In the genomic region with DNA sequence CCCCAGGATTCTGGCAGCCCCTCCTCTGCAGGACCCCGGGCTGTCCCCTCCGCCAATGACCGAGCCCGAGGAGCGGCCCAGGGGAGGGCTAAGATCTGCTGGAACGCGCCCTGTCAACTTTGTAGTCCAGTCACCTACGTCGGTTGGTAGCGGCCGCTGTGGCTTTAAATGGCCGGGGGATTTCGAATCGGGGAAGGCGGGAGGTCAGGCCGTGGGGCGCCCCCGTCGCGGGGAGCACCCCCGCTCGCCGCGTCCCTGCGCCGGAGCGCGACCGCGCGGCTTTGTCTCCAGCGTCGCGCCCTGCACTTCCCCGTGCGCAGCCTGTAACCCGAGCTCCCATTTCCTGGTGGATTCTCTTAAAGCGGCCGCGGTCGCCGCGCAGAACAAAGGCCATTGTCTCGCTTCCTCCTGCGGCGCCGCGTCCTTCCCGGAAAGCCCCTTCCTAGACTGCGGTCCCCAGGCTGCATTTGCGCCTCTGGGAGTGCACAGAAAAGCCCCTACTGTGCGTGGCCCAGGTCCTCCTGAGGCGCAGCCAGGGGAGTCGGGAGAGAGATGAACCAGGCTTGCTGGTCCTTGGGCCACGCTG, we compare ENCODE assay signal across 8 mouse cellular contexts. TPM values are rescaled to one million over a fixed set of nuclear protein-coding genes. Genes with fewer than 3 reads are reported as not detected.
DNase-seq lines count a peak whose midpoint lies in the region; ATAC-seq and TF ChIP-seq lines count a peak whose summit lies in the region.

No protein-coding gene starts in this region.

- 0% methylated on average over 54 of the region's 55 CpGs for WGBS in forebrain, embryonic 11.5 days
- WGBS in heart, embryonic 16.5 days: under 1% methylated on average over 55 of the region's 55 CpGs
- WGBS in liver, postnatal 0 days (ENCODE audit: insufficient replicate concordance): under 1% methylated on average over 55 of the region's 55 CpGs
- WGBS in neural tube, embryonic 14.5 days: under 1% methylated on average over 52 of the region's 55 CpGs

- peak; percentile 46 to 63 for DNase-seq in CD8-positive naive resting alpha-beta T cell, adult 2 months (ENCODE audit: low read depth in 2 of 2, low spot score in 2 of 2)
- DNase-seq in brain, embryonic 18.5 days (ENCODE audit: low read depth, low spot score): peak; percentile 64
- peak; percentile 92 for DNase-seq in forebrain, embryonic 11.5 days (ENCODE audit: low spot score)
- DNase-seq in kidney, postnatal 36 days: peak; percentile 83 to 84
- peak; percentile 80 for DNase-seq in liver, postnatal 0 days
- peak; percentile 81 for DNase-seq in testis, postnatal 10 days (ENCODE audit: low spot score)

- no peaks in the 10 kb centered on the region for H3K9me3 ChIP-seq in forebrain, embryonic 11.5 days (ENCODE audit: control insufficient read depth, low read length)
- H3K9me3 ChIP-seq in heart, embryonic 16.5 days (replicated peaks; ENCODE audit: control insufficient read depth, low read length): no peaks in the 10 kb centered on the region
- no peaks in the 10 kb centered on the region for H3K9me3 ChIP-seq in liver, postnatal 0 days (ENCODE audit: low read length)
- no peaks in the 10 kb centered on the region for H3K9me3 ChIP-seq in neural tube, embryonic 14.5 days (ENCODE audit: control insufficient read depth, low read length)

- H3K36me3 ChIP-seq in forebrain, embryonic 11.5 days (ENCODE audit: control insufficient read depth, insufficient read depth, low read length): no peaks in the 10 kb centered on the region
- H3K36me3 ChIP-seq in heart, embryonic 16.5 days (ENCODE audit: control insufficient read depth, insufficient read depth): no peaks in the 10 kb centered on the region
- H3K36me3 ChIP-seq in liver, postnatal 0 days (replicated peaks; ENCODE audit: insufficient read depth, low read length): no peaks in the 10 kb centered on the region
- no peaks in the 10 kb centered on the region for H3K36me3 ChIP-seq in neural tube, embryonic 14.5 days (ENCODE audit: control insufficient read depth, insufficient read depth, low read length)

- peaks cover 17% of the 10 kb centered on the region; the same call in 1 of the 2 replicates for H3K4me1 ChIP-seq in forebrain, embryonic 11.5 days (replicated peaks; ENCODE audit: control insufficient read depth, insufficient read depth, low read length)
- peaks cover 27% of the 10 kb centered on the region for H3K4me1 ChIP-seq in heart, embryonic 16.5 days (ENCODE audit: control insufficient read depth, insufficient read depth, low read length)
- peaks cover 19% of the 10 kb centered on the region for H3K4me1 ChIP-seq in liver, postnatal 0 days (ENCODE audit: insufficient read depth)
- H3K4me1 ChIP-seq in neural tube, embryonic 14.5 days (ENCODE audit: control insufficient read depth, insufficient read depth, low read length): peaks cover 23% of the 10 kb centered on the region

- peak overlapping the region; percentile 99 for H3K9ac ChIP-seq in forebrain, embryonic 11.5 days (ENCODE audit: low read length)
- peak overlapping the region; percentile 96 for H3K9ac ChIP-seq in heart, embryonic 16.5 days (ENCODE audit: low read length)
- peak overlapping the region; percentile 80 for H3K9ac ChIP-seq in liver, postnatal 0 days (replicated peaks)
- peak overlapping the region; percentile 100 for H3K9ac ChIP-seq in neural tube, embryonic 14.5 days (replicated peaks; ENCODE audit: low read depth, low read length)

- no peak for TF ChIP-seq EP300 in liver, postnatal 0 days (IDR thresholded peaks at IDR 0.05; ENCODE audit: low read depth)

- peak overlapping the region; percentile 70 for H3K4me3 ChIP-seq in forebrain, embryonic 11.5 days (ENCODE audit: low read depth, low read length)
- H3K4me3 ChIP-seq in heart, embryonic 16.5 days (ENCODE audit: low read length): peak overlapping the region; percentile 77
- peak overlapping the region; percentile 70 for H3K4me3 ChIP-seq in liver, postnatal 0 days (ENCODE audit: low read depth, low read length)
- peak overlapping the region; percentile 88 for H3K4me3 ChIP-seq in neural tube, embryonic 14.5 days (ENCODE audit: low read depth, low read length)

- TF ChIP-seq CTCF in liver, postnatal 0 days (IDR thresholded peaks at IDR 0.05; ENCODE audit: low read depth): no peak

- H3K4me2 ChIP-seq in forebrain, embryonic 11.5 days (ENCODE audit: low read depth, low read length, severe bottlenecking): peak overlapping the region; percentile 70
- H3K4me2 ChIP-seq in heart, embryonic 16.5 days (ENCODE audit: low read depth, low read length): peak overlapping the region; percentile 63
- H3K4me2 ChIP-seq in liver, postnatal 0 days (ENCODE audit: low read depth, low read length): peak overlapping the region; percentile 77
- peak overlapping the region; percentile 66 for H3K4me2 ChIP-seq in neural tube, embryonic 14.5 days (ENCODE audit: low read depth, low read length)

- H3K27me3 ChIP-seq in forebrain, embryonic 11.5 days (ENCODE audit: control insufficient read depth, insufficient read depth, low read length): no peaks in the 10 kb centered on the region
- H3K27me3 ChIP-seq in heart, embryonic 16.5 days (ENCODE audit: control insufficient read depth, insufficient read depth, low read length): no peaks in the 10 kb centered on the region
- no peaks in the 10 kb centered on the region for H3K27me3 ChIP-seq in liver, postnatal 0 days (ENCODE audit: insufficient read depth, low read length)
- H3K27me3 ChIP-seq in neural tube, embryonic 14.5 days (ENCODE audit: control insufficient read depth, insufficient read depth, low read length): no peaks in the 10 kb centered on the region

- peak; percentile 94 for ATAC-seq in forebrain, embryonic 11.5 days (replicated peaks; ENCODE audit: low FRiP score)
- peak; percentile 88 for ATAC-seq in heart, embryonic 16.5 days (replicated peaks; ENCODE audit: extremely low read depth, insufficient read depth, low FRiP score)
- peak; percentile 80 for ATAC-seq in liver, postnatal 0 days
- peak; percentile 93 for ATAC-seq in neural tube, embryonic 14.5 days (ENCODE audit: low read depth)

- H3K27ac ChIP-seq in forebrain, embryonic 11.5 days (ENCODE audit: low read depth, low read length): peak overlapping the region; percentile 100
- H3K27ac ChIP-seq in heart, embryonic 16.5 days (ENCODE audit: low read length): peak overlapping the region; percentile 100
- peak overlapping the region; percentile 97 for H3K27ac ChIP-seq in liver, postnatal 0 days (ENCODE audit: low read depth)
- peak overlapping the region; percentile 100 for H3K27ac ChIP-seq in neural tube, embryonic 14.5 days (ENCODE audit: low read depth, low read length)

RNA-seq across cellular contexts. Expression of a gene that starts 0.5 kb away (rescaled TPM):
- 18.8 and 20.9 TPM in 2 replicates for polyA plus RNA-seq in forebrain, embryonic 11.5 days (2014; fragmentation: Nextera tagmentation; extraction: Ambion mirVana)
- 10.5 and 12.3 TPM in 2 replicates for polyA plus RNA-seq in heart, embryonic 16.5 days (2015; fragmentation: Nextera tagmentation; extraction: Ambion mirVana)
- 2.6 and 2.7 TPM in 2 replicates for polyA plus RNA-seq in liver, postnatal 0 days (2015; fragmentation: Nextera tagmentation; extraction: Ambion mirVana)
- polyA plus RNA-seq in neural tube, embryonic 14.5 days (2014; fragmentation: Nextera tagmentation; extraction: Ambion mirVana): 5.8 and 8.8 TPM in 2 replicates

Comparison
In these comparisons a context has a peak if more than half of its experiments do, and no peak if none do; other contexts are left out.
1. Peak in every context shown above with its lines: DNase-seq, ATAC-seq, H3K4me3 ChIP-seq and H3K27ac ChIP-seq.